Mouse (Mus musculus): ENCODE measurements around the gene Ehd4. TPM values are rescaled to one million over a fixed set of nuclear protein-coding genes. Genes with fewer than 3 reads are reported as not detected.

The Ehd4 gene
- polyA plus RNA-seq, 1 experiment from 2014 or later, result 19.8 TPM

DNA sequence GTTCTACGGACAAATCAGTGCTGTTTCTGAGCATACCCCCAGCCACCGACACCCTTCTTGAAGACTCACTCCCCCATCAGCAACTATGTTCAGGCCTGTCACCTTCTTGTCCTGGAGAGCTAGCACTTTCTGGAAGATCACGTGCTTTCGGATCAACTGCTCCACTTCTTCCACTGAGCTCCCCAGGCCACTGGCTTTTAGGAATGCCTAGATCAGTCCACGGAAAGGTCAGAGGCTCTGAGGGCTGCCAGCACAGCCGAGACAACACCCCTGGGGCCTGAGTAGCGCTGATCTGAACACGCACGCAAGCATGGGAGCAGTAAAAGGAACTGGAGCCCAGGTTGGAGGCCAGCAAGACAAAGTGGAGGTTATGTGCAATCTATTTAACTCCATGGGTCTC, 93.8 kb downstream of the Ehd4 start:
- WGBS, result 73% methylated on average over 9 of the region's 9 CpGs
- ATAC-seq (ENCODE audit: low FRiP score, low read depth), result no peak

GRCm38 (mm10) chr2:120060190-120060589, 94.2 kb downstream of the Ehd4 start:
- Histone ChIP-seq H3K9me3 (no peaks in the 10 kb centered on the region), H3K4me3 (no peak overlapping the region), H3K4me1 (replicated peaks) (no peaks in the 10 kb centered on the region), H3K4me2 (no peak overlapping the region), H3K9ac (no peak overlapping the region), H3K27me3 (no peaks in the 10 kb centered on the region), H3K27ac (replicated peaks) (no peak overlapping the region), H3K36me3 (no peaks in the 10 kb centered on the region)
- ATAC-seq (ENCODE audit: low FRiP score, low read depth), result no peak
- WGBS, result 69% methylated on average over 6 of the region's 6 CpGs

More for the DNA sequence above, 93.8 kb downstream of the Ehd4 start:
- no peaks in the 10 kb centered on the region for H3K4me1 ChIP-seq (replicated peaks)
- H3K4me3 ChIP-seq, result no peak overlapping the region
- H3K4me2 ChIP-seq, result no peak overlapping the region
- no peaks in the 10 kb centered on the region for H3K27me3 ChIP-seq
- no peak overlapping the region for H3K9ac ChIP-seq
- H3K9me3 ChIP-seq, result no peaks in the 10 kb centered on the region
- no peak overlapping the region for H3K27ac ChIP-seq (replicated peaks)
- no peaks in the 10 kb centered on the region for H3K36me3 ChIP-seq

GRCm38 (mm10) chr2:120059466-120059865, 94.9 kb downstream of the Ehd4 start:
- no peak overlapping the region for H3K27ac ChIP-seq (replicated peaks)
- H3K4me1 ChIP-seq (replicated peaks), result no peaks in the 10 kb centered on the region
- no peaks in the 10 kb centered on the region for H3K36me3 ChIP-seq
- H3K4me2 ChIP-seq, result no peak overlapping the region
- no peak overlapping the region for H3K4me3 ChIP-seq
- H3K27me3 ChIP-seq, result no peaks in the 10 kb centered on the region
- H3K9ac ChIP-seq, result no peak overlapping the region
- no peaks in the 10 kb centered on the region for H3K9me3 ChIP-seq
- 94% methylated on average over 3 of the region's 3 CpGs for WGBS
- ATAC-seq (ENCODE audit: low FRiP score, low read depth), result no peak

DNA sequence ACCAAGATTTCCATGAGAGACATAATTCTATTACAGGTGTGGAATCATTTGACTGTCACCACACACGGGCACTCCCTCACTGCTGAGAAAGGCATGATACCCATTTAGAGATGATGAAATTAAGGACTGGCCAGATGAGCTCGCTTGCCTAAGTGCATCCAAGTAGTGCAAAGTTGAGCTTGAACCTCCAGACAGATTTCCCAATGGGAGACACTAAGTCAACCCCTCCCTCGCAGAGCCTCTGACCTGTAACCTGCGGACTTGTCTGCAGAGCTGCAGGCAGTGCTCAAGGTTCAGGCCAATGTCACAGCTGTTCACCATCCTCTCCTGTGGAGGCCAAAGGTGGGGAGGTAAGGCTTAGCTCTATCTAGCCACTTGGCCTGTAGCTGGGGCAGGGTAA, 95.6 kb downstream of the Ehd4 start:
- H3K9ac ChIP-seq, result no peak overlapping the region
- no peak overlapping the region for H3K27ac ChIP-seq (replicated peaks)
- no peak for ATAC-seq (ENCODE audit: low FRiP score, low read depth)
- H3K4me3 ChIP-seq, result no peak overlapping the region
- WGBS, result 91% methylated on average over 4 of the region's 4 CpGs
- H3K9me3 ChIP-seq, result no peaks in the 10 kb centered on the region
- no peak overlapping the region for H3K4me2 ChIP-seq
- no peaks in the 10 kb centered on the region for H3K36me3 ChIP-seq
- H3K4me1 ChIP-seq (replicated peaks), result no peaks in the 10 kb centered on the region
- no peaks in the 10 kb centered on the region for H3K27me3 ChIP-seq

GRCm38 (mm10) chr2:120055923-120056322, 98.5 kb downstream of the Ehd4 start:
- no peak overlapping the region for H3K27ac ChIP-seq (replicated peaks)
- no peak for ATAC-seq (ENCODE audit: low FRiP score, low read depth)

DNA sequence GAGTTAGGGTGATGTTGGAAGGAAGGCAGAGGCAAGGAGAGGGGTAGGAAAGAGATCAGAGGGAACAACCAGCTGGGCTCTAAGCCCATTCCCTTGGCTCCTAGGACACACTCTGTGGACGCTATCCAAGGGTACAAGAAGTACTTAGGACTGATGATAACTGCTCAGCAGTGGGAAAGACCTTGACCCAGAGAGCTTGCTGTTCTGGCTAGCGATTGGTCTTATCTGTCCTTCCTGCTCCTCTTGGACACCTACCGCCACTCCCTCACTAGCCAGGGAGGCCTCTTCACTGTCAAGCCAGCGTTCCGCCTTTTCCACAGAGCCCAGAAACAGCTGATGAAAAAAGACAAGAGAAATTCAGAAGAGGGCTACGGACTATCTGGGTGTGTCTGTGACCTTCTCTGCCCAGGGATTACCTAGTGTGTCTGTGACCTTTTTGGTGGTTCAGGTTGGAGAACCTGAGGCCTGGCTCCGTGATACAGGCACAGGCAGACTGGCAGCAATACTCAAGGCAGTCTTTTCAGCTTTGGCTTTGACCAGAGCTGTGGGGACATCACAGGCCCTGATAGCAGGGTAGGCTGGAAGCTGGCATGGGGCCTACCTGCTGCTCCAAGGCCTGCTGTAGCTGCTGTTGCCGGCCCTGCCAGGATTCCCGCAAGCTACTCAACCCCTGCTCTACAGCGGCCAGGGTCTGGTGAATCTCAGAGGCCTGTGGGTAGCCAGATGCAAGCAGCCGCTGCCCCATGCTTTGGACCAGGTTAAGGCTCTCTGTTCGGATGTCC, 99.4 kb downstream of the Ehd4 start:
- H3K27ac ChIP-seq (replicated peaks), result no peak overlapping the region
- H3K4me1 ChIP-seq (replicated peaks), result no peaks in the 10 kb centered on the region
- H3K27me3 ChIP-seq, result no peaks in the 10 kb centered on the region
- no peak overlapping the region for H3K4me2 ChIP-seq
- H3K9me3 ChIP-seq, result no peaks in the 10 kb centered on the region
- 88% methylated on average over 12 of the region's 12 CpGs for WGBS
- no peak overlapping the region for H3K9ac ChIP-seq
- no peak for ATAC-seq (ENCODE audit: low FRiP score, low read depth)
- H3K36me3 ChIP-seq, result no peaks in the 10 kb centered on the region
- no peak overlapping the region for H3K4me3 ChIP-seq

More at GRCm38 (mm10) chr2:120055923-120056322, 98.5 kb downstream of the Ehd4 start:
- Histone ChIP-seq H3K36me3 (no peaks in the 10 kb centered on the region), H3K9me3 (no peaks in the 10 kb centered on the region), H3K4me2 (no peak overlapping the region), H3K27me3 (no peaks in the 10 kb centered on the region), H3K9ac (no peak overlapping the region), H3K4me3 (no peak overlapping the region), H3K4me1 (replicated peaks) (no peaks in the 10 kb centered on the region)
- 82% methylated on average over 10 of the region's 10 CpGs for WGBS

DNA sequence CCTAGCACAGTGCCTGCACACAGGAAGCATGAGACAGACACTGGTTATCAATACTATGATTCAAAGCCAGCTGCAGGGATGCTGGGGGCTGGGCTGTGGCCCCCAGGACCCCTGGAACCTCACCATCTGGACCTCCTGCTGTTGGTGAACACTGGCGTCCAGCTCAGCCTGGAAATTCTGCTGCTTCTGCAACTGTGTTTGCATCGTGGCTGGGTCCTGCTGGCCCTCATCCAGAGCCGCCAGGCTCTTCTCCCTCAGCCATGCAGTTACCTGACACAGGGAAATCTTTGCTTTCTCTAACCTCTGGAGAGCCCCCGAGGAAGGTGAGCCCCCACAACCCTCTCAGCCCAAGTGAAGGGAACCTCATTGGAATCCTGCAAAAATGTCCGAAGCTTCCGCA, 103.0 kb downstream of the Ehd4 start:
- ATAC-seq (ENCODE audit: low FRiP score, low read depth), result no peak

DNA sequence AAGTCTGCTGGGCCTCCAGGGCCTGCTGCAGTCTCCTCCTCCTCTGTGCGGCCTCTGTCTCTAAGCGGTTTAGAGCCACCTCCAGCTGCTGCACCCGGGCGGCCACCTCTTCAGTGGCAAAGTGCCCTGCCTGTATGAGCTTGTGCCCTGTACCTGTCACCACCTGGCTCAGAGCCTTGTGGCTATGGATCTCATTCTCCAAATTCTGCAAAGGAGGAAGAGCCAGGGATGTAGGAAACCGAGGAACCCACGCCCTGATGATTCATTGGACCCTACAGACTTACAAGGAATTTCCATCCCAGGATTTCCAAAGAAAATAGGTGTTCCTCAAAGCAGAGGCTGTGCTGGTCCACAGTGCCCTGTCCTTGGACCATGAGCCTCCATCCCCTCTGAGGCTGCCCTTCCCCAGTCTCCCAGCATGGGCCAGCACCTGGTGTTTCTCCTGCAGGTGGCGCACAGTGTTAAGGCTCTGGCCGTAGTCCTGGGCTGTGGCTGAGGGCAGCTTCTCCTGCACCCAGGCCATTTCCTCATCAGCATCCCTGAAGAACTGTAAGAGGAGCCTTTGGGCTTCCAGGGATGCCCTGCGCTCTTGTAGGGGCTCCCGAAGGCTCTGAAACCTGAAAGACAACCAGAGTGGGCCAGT, 104.7 kb downstream of the Ehd4 start:
- H3K27me3 ChIP-seq, result no peaks in the 10 kb centered on the region
- WGBS, result 64% methylated on average over 10 of the region's 10 CpGs
- ATAC-seq (ENCODE audit: low FRiP score, low read depth), result no peak

More for the DNA sequence above, 103.0 kb downstream of the Ehd4 start:
- H3K4me2 ChIP-seq, result no peak overlapping the region
- H3K4me1 ChIP-seq (replicated peaks), result no peaks in the 10 kb centered on the region
- no peak overlapping the region for H3K9ac ChIP-seq
- H3K9me3 ChIP-seq, result no peaks in the 10 kb centered on the region
- H3K4me3 ChIP-seq, result no peak overlapping the region
- no peaks in the 10 kb centered on the region for H3K27me3 ChIP-seq
- no peak overlapping the region for H3K27ac ChIP-seq (replicated peaks)
- WGBS, result 57% methylated on average over 6 of the region's 6 CpGs
- no peaks in the 10 kb centered on the region for H3K36me3 ChIP-seq

GRCm38 (mm10) chr2:120048173-120048572, 106.2 kb downstream of the Ehd4 start:
- no peak overlapping the region for H3K4me3 ChIP-seq
- H3K27me3 ChIP-seq, result no peaks in the 10 kb centered on the region
- H3K9me3 ChIP-seq, result no peaks in the 10 kb centered on the region
- H3K4me2 ChIP-seq, result no peak overlapping the region
- H3K36me3 ChIP-seq, result no peaks in the 10 kb centered on the region
- 79% methylated on average over 9 of the region's 9 CpGs for WGBS
- no peak for ATAC-seq (ENCODE audit: low FRiP score, low read depth)
- H3K4me1 ChIP-seq (replicated peaks), result no peaks in the 10 kb centered on the region
- no peak overlapping the region for H3K27ac ChIP-seq (replicated peaks)
- no peak overlapping the region for H3K9ac ChIP-seq

More for the DNA sequence above, 104.7 kb downstream of the Ehd4 start:
- no peak overlapping the region for H3K27ac ChIP-seq (replicated peaks)
- no peaks in the 10 kb centered on the region for H3K9me3 ChIP-seq
- no peaks in the 10 kb centered on the region for H3K36me3 ChIP-seq
- no peaks in the 10 kb centered on the region for H3K4me1 ChIP-seq (replicated peaks)
- no peak overlapping the region for H3K9ac ChIP-seq
- no peak overlapping the region for H3K4me2 ChIP-seq
- no peak overlapping the region for H3K4me3 ChIP-seq

GRCm38 (mm10) chr2:120046486-120047310, 107.7 kb downstream of the Ehd4 start:
- Histone ChIP-seq H3K4me2 (no peak overlapping the region), H3K27me3 (no peaks in the 10 kb centered on the region), H3K9me3 (no peaks in the 10 kb centered on the region), H3K4me3 (no peak overlapping the region), H3K9ac (no peak overlapping the region), H3K4me1 (replicated peaks) (no peaks in the 10 kb centered on the region), H3K36me3 (peaks cover 2% of the 10 kb centered on the region; the same call in 1 of the 2 replicates), H3K27ac (replicated peaks) (no peak overlapping the region)
- no peak for ATAC-seq (ENCODE audit: low FRiP score, low read depth)
- 63% methylated on average over 14 of the region's 14 CpGs for WGBS

DNA sequence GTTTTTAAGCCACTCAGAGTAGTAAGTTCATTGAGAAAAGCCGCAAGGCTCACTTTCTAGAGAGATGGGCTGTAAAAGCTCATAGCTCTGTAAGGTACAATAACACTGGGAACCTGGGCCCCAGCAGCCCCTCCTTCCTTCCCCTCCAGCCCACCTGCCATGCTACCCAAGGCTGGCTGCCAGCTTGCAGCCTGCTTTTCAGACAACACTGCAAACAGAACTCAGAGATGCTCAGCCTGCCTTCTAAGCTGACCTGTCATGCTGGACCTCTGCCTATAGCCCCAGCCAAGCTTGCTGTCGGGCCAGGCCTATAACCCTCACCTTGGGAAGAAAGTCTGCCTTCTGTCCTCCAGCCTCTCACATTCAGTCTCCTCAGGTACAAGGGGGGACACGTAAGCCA, 109.7 kb downstream of the Ehd4 start:
- ATAC-seq (ENCODE audit: low FRiP score, low read depth), result no peak
- Histone ChIP-seq H3K4me3 (no peak overlapping the region), H3K36me3 (peaks cover 15% of the 10 kb centered on the region; the same call in 1 of the 2 replicates), H3K27ac (replicated peaks) (no peak overlapping the region), H3K9ac (no peak overlapping the region), H3K4me1 (replicated peaks) (no peaks in the 10 kb centered on the region), H3K4me2 (no peak overlapping the region), H3K9me3 (no peaks in the 10 kb centered on the region), H3K27me3 (no peaks in the 10 kb centered on the region)
- WGBS, result 87% methylated on average over 3 of the region's 3 CpGs

DNA sequence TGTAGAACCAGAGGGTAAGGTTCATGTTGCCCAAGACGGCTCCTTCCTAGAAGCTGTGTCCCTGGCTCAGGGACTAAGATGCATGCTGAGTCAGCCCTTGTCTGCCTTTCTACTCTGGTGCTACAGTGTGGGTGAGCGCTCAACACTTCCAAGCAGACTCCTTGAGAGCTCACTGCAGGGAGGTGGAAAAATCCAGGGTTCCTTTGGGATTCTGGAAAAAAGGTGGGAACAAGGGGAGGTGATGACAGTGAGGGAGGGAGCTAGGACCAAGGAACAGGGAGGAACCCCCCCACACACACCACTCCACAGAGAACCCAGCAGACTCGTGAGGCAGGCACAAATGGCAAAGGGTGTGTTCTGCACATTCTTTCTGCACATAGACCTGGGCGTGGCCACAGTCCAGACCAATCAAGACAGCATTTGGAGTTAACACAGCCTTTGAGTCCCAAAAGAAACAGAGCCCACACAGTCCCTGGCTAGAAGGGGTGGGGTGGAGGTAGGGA, 110.3 kb downstream of the Ehd4 start:
- Histone ChIP-seq H3K27me3 (no peaks in the 10 kb centered on the region), H3K4me3 (no peak overlapping the region), H3K4me2 (no peak overlapping the region), H3K27ac (replicated peaks) (no peak overlapping the region), H3K9me3 (no peaks in the 10 kb centered on the region), H3K4me1 (replicated peaks) (no peaks in the 10 kb centered on the region), H3K36me3 (peaks cover 21% of the 10 kb centered on the region; the same call in 1 of the 2 replicates), H3K9ac (no peak overlapping the region)
- 64% methylated on average over 4 of the region's 4 CpGs for WGBS
- ATAC-seq (ENCODE audit: low FRiP score, low read depth), result no peak

All from hindbrain, embryonic 15.5 days (tissue).